Comparison of ENCODE assay signal across 8 mouse cellular contexts in genomic region chr16:5012036-5013005, GRCm38 (mm10). TPM values are rescaled to one million over a fixed set of nuclear protein-coding genes. Genes with fewer than 3 reads are reported as not detected.
DNase-seq lines count a peak whose midpoint lies in the region; ATAC-seq and TF ChIP-seq lines count a peak whose summit lies in the region.

No protein-coding gene starts in this region.

- WGBS in embryonic facial prominence, embryonic 15.5 days, result 50% methylated on average over 13 of the region's 13 CpGs
- whole genome bisulfite sequencing in midbrain, embryonic 12.5 days, result 55% methylated on average over 13 of the region's 13 CpGs

- peak; percentile 92 for DNase-seq in heart, adult 11 months
- no peak for DNase-seq in heart, adult 18-20 months
- peak; percentile 21 for DNase-seq in G1E (ENCODE audit: low spot score)
- DNase-seq in kidney, adult 9 months, result peak; percentile 77
- no peak for DNase-seq in adrenal gland, postnatal 4 days (ENCODE audit: low spot score in 2 of 2)

- H3K4me2 ChIP-seq in embryonic facial prominence, embryonic 15.5 days (replicated peaks), result peak overlapping the region; percentile 82
- peak overlapping the region; percentile 79 for H3K4me2 ChIP-seq in midbrain, embryonic 12.5 days (replicated peaks)

- peak; percentile 66 for ATAC-seq in G1E (ENCODE audit: extremely low read depth, insufficient number of reproducible peaks, low FRiP score, poor library complexity, severe bottlenecking)
- no peak for ATAC-seq in embryonic facial prominence, embryonic 15.5 days (ENCODE audit: insufficient number of reproducible peaks, low FRiP score, low TSS enrichment, low read depth)
- no peak for ATAC-seq in midbrain, embryonic 12.5 days (ENCODE audit: low FRiP score, low read depth)
- ATAC-seq in activated CD4-positive, CD25-positive, alpha-beta regulatory T cell, adult 4 months, result no peak

- H3K27ac ChIP-seq in embryonic facial prominence, embryonic 15.5 days (replicated peaks), result no peak overlapping the region
- peak overlapping the region; percentile 66; the same call in 1 of the 2 replicates for H3K27ac ChIP-seq in midbrain, embryonic 12.5 days (replicated peaks)

- TF ChIP-seq CTCF in G1E (IDR thresholded peaks at IDR 0.05; ENCODE audit: low read depth, low read length), result no peak

- H3K4me1 ChIP-seq in G1E (ENCODE audit: insufficient read depth, low read depth, low read length), result peaks cover 46% of the 10 kb centered on the region
- H3K4me1 ChIP-seq in embryonic facial prominence, embryonic 15.5 days, result peaks cover 11% of the 10 kb centered on the region
- H3K4me1 ChIP-seq in midbrain, embryonic 12.5 days, result peaks cover 23% of the 10 kb centered on the region

- peak overlapping the region; percentile 81 for H3K4me3 ChIP-seq in G1E (ENCODE audit: low read depth, low read length)
- peak overlapping the region; percentile 73 for H3K4me3 ChIP-seq in embryonic facial prominence, embryonic 15.5 days (replicated peaks)
- H3K4me3 ChIP-seq in midbrain, embryonic 12.5 days, result peak overlapping the region; percentile 54

- H3K27me3 ChIP-seq in G1E (ENCODE audit: insufficient read depth, low read length), result peaks cover 5% of the 10 kb centered on the region; the same call in 1 of the 2 replicates
- H3K27me3 ChIP-seq in embryonic facial prominence, embryonic 15.5 days, result no peaks in the 10 kb centered on the region
- H3K27me3 ChIP-seq in midbrain, embryonic 12.5 days, result no peaks in the 10 kb centered on the region

- peak overlapping the region; percentile 4; the same call in 1 of the 2 replicates for H3K9ac ChIP-seq in embryonic facial prominence, embryonic 15.5 days
- peak overlapping the region; percentile 59 for H3K9ac ChIP-seq in midbrain, embryonic 12.5 days (replicated peaks)

- peaks cover 71% of the 10 kb centered on the region for H3K36me3 ChIP-seq in G1E (replicated peaks)
- H3K36me3 ChIP-seq in embryonic facial prominence, embryonic 15.5 days, result peaks cover 32% of the 10 kb centered on the region
- peaks cover 44% of the 10 kb centered on the region for H3K36me3 ChIP-seq in midbrain, embryonic 12.5 days

- H3K9me3 ChIP-seq in G1E (replicated peaks), result no peaks in the 10 kb centered on the region
- H3K9me3 ChIP-seq in embryonic facial prominence, embryonic 15.5 days (replicated peaks), result no peaks in the 10 kb centered on the region
- no peaks in the 10 kb centered on the region for H3K9me3 ChIP-seq in midbrain, embryonic 12.5 days

RNA-seq across cellular contexts. Expression of gene Rogdi, which starts 1.0 kb away (rescaled TPM):
- total RNA-seq in heart, adult 18-20 months (2021), result 10 to 100 TPM; 14.0 to 18.8 TPM
- total RNA-seq in G1E (2014; fragmentation: Nextera tagmentation) (41.0 and 51.0 TPM in 2 replicates), G1E (2017) (4.1 and 4.7 TPM in 2 replicates)
- polyA plus RNA-seq in G1E (2012), result 33.3 and 70.0 TPM in 2 replicates
- polyA plus RNA-seq in embryonic facial prominence, embryonic 15.5 days (2015; fragmentation: Nextera tagmentation; extraction: Ambion mirVana), result 63.5 and 69.8 TPM in 2 replicates
- polyA plus RNA-seq in midbrain, embryonic 12.5 days (2016; fragmentation: Nextera tagmentation; extraction: Ambion mirVana), result 90.2 and 95.8 TPM in 2 replicates
- 10 to 100 TPM; 18.5 to 23.5 TPM for polyA plus RNA-seq in activated CD4-positive, CD25-positive, alpha-beta regulatory T cell, adult 4 months (2017; shearing (Covaris generic))
- 10 to 100 TPM; 54.6 to 55.0 TPM for total RNA-seq in adrenal gland, postnatal 4 days (2021)

RNA-seq across cellular contexts. Expression of gene Smim22, which starts 5.2 kb away (rescaled TPM):
- total RNA-seq in heart, adult 18-20 months (2021), result not detected
- total RNA-seq in G1E (2014; fragmentation: Nextera tagmentation), result not detected in 2 replicates
- total RNA-seq in G1E (2017), result not detected in 2 replicates
- not detected in 2 replicates for polyA plus RNA-seq in G1E (2012)
- polyA plus RNA-seq in embryonic facial prominence, embryonic 15.5 days (2015; fragmentation: Nextera tagmentation; extraction: Ambion mirVana), result 14.2 and 17.9 TPM in 2 replicates
- polyA plus RNA-seq in midbrain, embryonic 12.5 days (2016; fragmentation: Nextera tagmentation; extraction: Ambion mirVana), result 0.98 TPM in 1 of 2 replicates, not detected in the other
- polyA plus RNA-seq in activated CD4-positive, CD25-positive, alpha-beta regulatory T cell, adult 4 months (2017; shearing (Covaris generic)), result not detected
- 1 to 10 TPM in 1 of 2 experiments, not detected in 1; 2.2 TPM for total RNA-seq in adrenal gland, postnatal 4 days (2021)

RNA-seq across cellular contexts. Expression of gene Sept12, which starts 14.7 kb away (rescaled TPM):
- not detected for total RNA-seq in heart, adult 18-20 months (2021)
- total RNA-seq in G1E (2014; fragmentation: Nextera tagmentation) (not detected in 2 replicates), G1E (2017) (0.05 TPM in 1 of 2 replicates, not detected in the other)
- 0.07 TPM in 1 of 2 replicates, not detected in the other for polyA plus RNA-seq in G1E (2012)
- polyA plus RNA-seq in embryonic facial prominence, embryonic 15.5 days (2015; fragmentation: Nextera tagmentation; extraction: Ambion mirVana), result not detected in 2 replicates
- not detected in 2 replicates for polyA plus RNA-seq in midbrain, embryonic 12.5 days (2016; fragmentation: Nextera tagmentation; extraction: Ambion mirVana)
- not detected for polyA plus RNA-seq in activated CD4-positive, CD25-positive, alpha-beta regulatory T cell, adult 4 months (2017; shearing (Covaris generic))
- total RNA-seq in adrenal gland, postnatal 4 days (2021), result under 1 TPM in 1 of 2 experiments, not detected in 1; 0.22 TPM

RNA-seq across cellular contexts. Expression of gene Glyr1, which starts 37.3 kb away (rescaled TPM):
- 10 to 100 TPM; 40.6 to 43.3 TPM for total RNA-seq in heart, adult 18-20 months (2021)
- total RNA-seq in G1E (2014; fragmentation: Nextera tagmentation), result 65.1 and 79.1 TPM in 2 replicates
- total RNA-seq in G1E (2017), result 103 and 118 TPM in 2 replicates
- polyA plus RNA-seq in G1E (2012), result 16.8 and 25.9 TPM in 2 replicates
- polyA plus RNA-seq in embryonic facial prominence, embryonic 15.5 days (2015; fragmentation: Nextera tagmentation; extraction: Ambion mirVana), result 130 and 136 TPM in 2 replicates
- polyA plus RNA-seq in midbrain, embryonic 12.5 days (2016; fragmentation: Nextera tagmentation; extraction: Ambion mirVana), result 235 and 240 TPM in 2 replicates
- polyA plus RNA-seq in activated CD4-positive, CD25-positive, alpha-beta regulatory T cell, adult 4 months (2017; shearing (Covaris generic)), result 10 to 100 TPM; 66.1 to 82.5 TPM
- total RNA-seq in adrenal gland, postnatal 4 days (2021), result 100 to 1,000 TPM; 110 to 111 TPM

RNA-seq across cellular contexts. Expression of gene Ubn1, which starts 37.5 kb away (rescaled TPM):
- 10 to 100 TPM; 21.3 to 23.2 TPM for total RNA-seq in heart, adult 18-20 months (2021)
- total RNA-seq in G1E (2014; fragmentation: Nextera tagmentation) (61.9 and 69.8 TPM in 2 replicates), G1E (2017) (55.9 and 56.9 TPM in 2 replicates)
- polyA plus RNA-seq in G1E (2012), result 15.6 and 16.5 TPM in 2 replicates
- 20.4 and 23.6 TPM in 2 replicates for polyA plus RNA-seq in embryonic facial prominence, embryonic 15.5 days (2015; fragmentation: Nextera tagmentation; extraction: Ambion mirVana)
- polyA plus RNA-seq in midbrain, embryonic 12.5 days (2016; fragmentation: Nextera tagmentation; extraction: Ambion mirVana), result 26.3 and 26.6 TPM in 2 replicates
- polyA plus RNA-seq in activated CD4-positive, CD25-positive, alpha-beta regulatory T cell, adult 4 months (2017; shearing (Covaris generic)), result 10 to 100 TPM; 28.7 to 41.5 TPM
- 10 to 100 TPM; 41.2 to 43.4 TPM for total RNA-seq in adrenal gland, postnatal 4 days (2021)

Comparison
In these comparisons a context has a peak if more than half of its experiments do, and no peak if none do; other contexts are left out.
1. DNase-seq: peak in heart, adult 11 months (single experiment), G1E (single experiment) and kidney, adult 9 months (single experiment); none in heart, adult 18-20 months (0 of 2) and adrenal gland, postnatal 4 days (0 of 2).
2. Peak in every context shown above with its lines, with median percentiles within 50 percentile points of each other: H3K4me3 ChIP-seq.